Mouse (Mus musculus): ENCODE measurements around the gene Dmrt2.

GRCm38 (mm10) chr19:25670571-25671285 lies 1.5 kb upstream of the Dmrt2 start:
- TF ChIP-seq POLR2A (IDR thresholded peaks at IDR 0.05; ENCODE audit: low read depth, low read length) (no peak), CTCF (IDR thresholded peaks at IDR 0.05; ENCODE audit: borderline replicate concordance, insufficient read depth, low read length) (no peak)

Data from embryonic fibroblast, embryonic 13.5 days (primary cell).